In the genomic region with DNA sequence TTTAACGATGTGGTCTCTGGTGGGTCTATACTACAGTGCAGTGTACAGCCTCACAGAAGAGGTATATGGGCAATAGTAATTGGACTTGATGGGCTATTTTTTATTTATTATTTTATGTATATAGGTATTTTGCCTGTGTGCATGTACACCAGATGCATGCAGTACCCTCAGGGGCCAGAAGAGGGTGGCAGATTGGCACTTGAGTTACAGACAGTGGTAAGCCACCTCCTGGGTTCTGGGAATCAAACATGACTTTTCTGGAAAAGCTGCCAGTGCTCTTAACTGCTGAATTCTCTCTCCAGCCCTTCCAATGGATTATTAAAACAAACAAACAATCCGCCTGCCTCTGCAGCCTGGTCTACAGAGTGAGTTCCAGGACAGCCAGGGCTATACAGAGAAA, we compare ENCODE assay signal across 10 mouse cellular contexts. TPM values are rescaled to one million over a fixed set of nuclear protein-coding genes. Genes with fewer than 3 reads are reported as not detected.
DNase-seq lines count a peak whose midpoint lies in the region; ATAC-seq and TF ChIP-seq lines count a peak whose summit lies in the region.
"Had no signal": no experiment of that assay in that cellular context is flagged by ENCODE, and none has a peak within 500 bp of the region (broad histone marks: within the 10 kb centered on the region; RNA-seq: fewer than 3 reads in every experiment).

No protein-coding gene starts in this region.

- WGBS in liver, adult 2 months, result 47% methylated on average over 2 of the region's 2 CpGs
- 66% methylated on average over 2 of the region's 2 CpGs for WGBS in liver, embryonic 11.5 days

- H3K79me2 ChIP-seq in liver, adult 2 months (ENCODE audit: control insufficient read depth, insufficient read depth, low read length), result peaks cover 26% of the 10 kb centered on the region; the same call in 1 of the 2 replicates

- H3K9me3 ChIP-seq in liver, embryonic 11.5 days (ENCODE audit: control insufficient read depth, low read length), result no peaks in the 10 kb centered on the region
- H3K9me3 ChIP-seq: limb, embryonic 15.5 days had no signal

- H3K9ac ChIP-seq in liver, adult 2 months (ENCODE audit: low read depth, low read length), result no peak overlapping the region
- H3K9ac ChIP-seq in liver, embryonic 11.5 days (ENCODE audit: low read depth, low read length), result no peak overlapping the region
- H3K9ac ChIP-seq: limb, embryonic 15.5 days had no signal

- H3K36me3 ChIP-seq in liver, adult 2 months (ENCODE audit: control insufficient read depth, insufficient read depth, low read length), result peaks cover 19% of the 10 kb centered on the region
- no peaks in the 10 kb centered on the region for H3K36me3 ChIP-seq in liver, embryonic 11.5 days (ENCODE audit: control insufficient read depth, insufficient read depth, low read length)
- H3K36me3 ChIP-seq: limb, embryonic 15.5 days had no signal

- ATAC-seq in liver, embryonic 11.5 days (replicated peaks; ENCODE audit: low FRiP score), result no peak

- TF ChIP-seq POLR2A in liver, adult 2 months (IDR thresholded peaks at IDR 0.05; ENCODE audit: extremely low read depth, insufficient read depth, low read length), result no peak

- no peak overlapping the region for H3K4me3 ChIP-seq in liver, adult 2 months (ENCODE audit: insufficient read depth, low read depth, low read length)
- H3K4me3 ChIP-seq in liver, embryonic 11.5 days (ENCODE audit: low read depth, low read length), result no peak overlapping the region
- H3K4me3 ChIP-seq: limb, embryonic 15.5 days had no signal

- H3K4me1 ChIP-seq in liver, adult 2 months (ENCODE audit: control insufficient read depth, insufficient read depth, low read length), result peaks cover 31% of the 10 kb centered on the region
- H3K4me1 ChIP-seq in liver, embryonic 11.5 days (replicated peaks; ENCODE audit: control insufficient read depth, insufficient read depth, low read length), result no peaks in the 10 kb centered on the region
- H3K4me1 ChIP-seq: limb, embryonic 15.5 days had no signal

- no peaks in the 10 kb centered on the region for H3K27me3 ChIP-seq in liver, adult 2 months (ENCODE audit: control insufficient read depth, insufficient read depth, low read length)
- H3K27me3 ChIP-seq in liver, embryonic 11.5 days (replicated peaks; ENCODE audit: control insufficient read depth, insufficient read depth, low read length), result no peaks in the 10 kb centered on the region
- H3K27me3 ChIP-seq: limb, embryonic 15.5 days had no signal

- H3K27ac ChIP-seq in liver, adult 2 months (replicated peaks; ENCODE audit: insufficient read depth, low read depth, low read length), result peak overlapping the region; percentile 79; the same call in 1 of the 2 replicates
- no peak overlapping the region for H3K27ac ChIP-seq in liver, embryonic 11.5 days (ENCODE audit: low read depth, low read length)
- H3K27ac ChIP-seq: limb, embryonic 15.5 days had no signal

- H3K4me2 ChIP-seq in liver, embryonic 11.5 days, result no peak overlapping the region
- H3K4me2 ChIP-seq: limb, embryonic 15.5 days had no signal

- DNase-seq in cerebellum, postnatal 10 days, result peak; percentile 48 to 49
- DNase-seq in cerebellum, adult 18-20 months, result no peak
- peak; percentile 89 for DNase-seq in liver, adult 2 months (ENCODE audit: extremely low read depth, low read depth, low spot score)
- DNase-seq in liver, embryonic 11.5 days (ENCODE audit: low spot score), result no peak
- peak; percentile 38 for DNase-seq in c-Kit-positive CD71-positive TER-119-positive erythroid progenitor cells, embryonic 14.5 days (ENCODE audit: low spot score)
- peak; percentile 23 for DNase-seq in mesoderm, embryonic 11.5 days (ENCODE audit: low read depth, low spot score)
- DNase-seq in cerebellum, adult 9-11 months, result no peak
- no peak for DNase-seq in spleen, adult 18-20 months

- TF ChIP-seq CTCF in liver, adult 2 months (IDR thresholded peaks at IDR 0.05; ENCODE audit: low read depth, low read length), result peak; percentile 67

RNA-seq across cellular contexts. Expression of gene Cyp27a1, which starts 10.4 kb away (rescaled TPM):
- 501 and 607 TPM in 2 replicates for total RNA-seq in liver, adult 2 months (2014; rRNA removed)
- polyA plus RNA-seq in liver, adult 2 months (2012; rRNA removed), result 223 and 259 TPM in 2 replicates
- polyA plus RNA-seq in liver, embryonic 11.5 days (2014; fragmentation: Nextera tagmentation; extraction: Ambion mirVana), result 2.7 and 4.0 TPM in 2 replicates

RNA-seq across cellular contexts. Expression of gene Prkag3, which starts 25.3 kb away (rescaled TPM):
- total RNA-seq in liver, adult 2 months (2014; rRNA removed), result 0.07 and 0.28 TPM in 2 replicates
- 0.02 TPM in 1 of 2 replicates, not detected in the other for polyA plus RNA-seq in liver, adult 2 months (2012; rRNA removed)
- not detected in 2 replicates for polyA plus RNA-seq in liver, embryonic 11.5 days (2014; fragmentation: Nextera tagmentation; extraction: Ambion mirVana)

RNA-seq across cellular contexts. Expression of gene Wnt6, which starts 47.9 kb away (rescaled TPM):
- not detected in 2 replicates for total RNA-seq in liver, adult 2 months (2014; rRNA removed)
- polyA plus RNA-seq in liver, adult 2 months (2012; rRNA removed), result 0.05 and 0.28 TPM in 2 replicates
- polyA plus RNA-seq in liver, embryonic 11.5 days (2014; fragmentation: Nextera tagmentation; extraction: Ambion mirVana), result 1.5 and 2.4 TPM in 2 replicates
- total RNA-seq: neutrophil, adult 5-6 weeks had no signal

Comparison
In these comparisons a context has a peak if more than half of its experiments do, and no peak if none do; other contexts are left out.
1. DNase-seq: peak in cerebellum, postnatal 10 days (2 of 2), liver, adult 2 months (single experiment), c-Kit-positive CD71-positive TER-119-positive erythroid progenitor cells, embryonic 14.5 days (single experiment) and mesoderm, embryonic 11.5 days (single experiment); none in cerebellum, adult 18-20 months (0 of 2), liver, embryonic 11.5 days (single experiment), cerebellum, adult 9-11 months (single experiment) and spleen, adult 18-20 months (0 of 2).
2. RNA of gene Cyp27a1, which starts 10.4 kb away (polyA plus RNA-seq): 223 to 259 TPM in liver, adult 2 months; 2.7 to 4.0 TPM in liver, embryonic 11.5 days; every median in the first group is over 10 times any median in the second.